Mouse (Mus musculus) CH12F3 (cell line): ENCODE measurements around the gene Antxr1.

Experiments used
- in situ Hi-C: fragments of 300-500 bp; cut with MboI; formaldehyde crosslinking; loops from 2 replicates; pipeline ENCODE4 v1.14.3; 2020; ENCODE audit warnings: low sequenced_read_pairs

Antxr1 gene

DNA sequence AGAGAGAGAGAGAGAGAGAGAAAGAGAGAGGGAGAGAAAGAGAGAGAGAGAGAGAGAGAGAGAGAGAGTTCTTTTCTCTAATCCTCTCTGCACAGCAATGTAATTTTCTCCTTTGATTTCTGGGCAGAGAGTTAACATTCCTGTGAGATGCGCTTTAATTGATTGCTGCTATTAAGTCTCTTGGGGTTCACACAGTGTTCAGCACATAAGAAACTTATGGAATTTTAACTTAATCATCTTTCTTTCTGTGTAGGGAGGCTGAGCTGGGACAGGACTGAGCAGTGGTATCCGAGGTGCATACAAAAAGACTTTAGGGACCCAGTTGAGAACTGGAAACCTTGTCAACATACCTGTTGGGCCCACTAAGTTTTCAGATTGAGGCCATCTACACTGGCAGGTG is 132.6 kb downstream of the Antxr1 start:
- in situ Hi-C loops = no loop called here

- in situ Hi-C loops = no loop called here
Measured at GRCm38 (mm10) chr6:87202048-87202605, 133.5 kb downstream of the Antxr1 start.

DNA sequence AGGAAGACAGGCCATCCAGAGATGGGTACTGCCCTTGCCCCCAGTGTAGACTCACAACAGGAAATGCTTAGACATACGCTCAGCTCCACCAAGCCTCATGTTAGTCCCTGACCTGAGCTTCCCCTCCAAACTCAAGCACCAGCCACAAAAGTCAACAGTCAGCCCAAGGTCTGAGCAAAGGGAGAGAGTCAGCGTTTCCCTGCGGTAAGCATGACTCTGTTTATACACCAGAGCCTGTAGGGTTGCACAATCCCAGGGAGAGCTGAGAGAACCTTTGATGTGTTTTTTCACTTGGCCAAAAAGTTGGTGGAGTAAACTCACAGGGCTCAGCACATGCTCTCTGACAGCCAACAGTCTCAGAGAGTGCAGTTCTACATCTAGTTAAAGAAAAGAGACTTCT is 145.9 kb downstream of the Antxr1 start:
- in situ Hi-C loops = no loop called here

- in situ Hi-C loops = no loop called here
Measured at GRCm38 (mm10) chr6:87186988-87187387, 148.6 kb downstream of the Antxr1 start.

- in situ Hi-C loops = no loop called here
Measured at GRCm38 (mm10) chr6:87184418-87184817, 151.2 kb downstream of the Antxr1 start.

DNA sequence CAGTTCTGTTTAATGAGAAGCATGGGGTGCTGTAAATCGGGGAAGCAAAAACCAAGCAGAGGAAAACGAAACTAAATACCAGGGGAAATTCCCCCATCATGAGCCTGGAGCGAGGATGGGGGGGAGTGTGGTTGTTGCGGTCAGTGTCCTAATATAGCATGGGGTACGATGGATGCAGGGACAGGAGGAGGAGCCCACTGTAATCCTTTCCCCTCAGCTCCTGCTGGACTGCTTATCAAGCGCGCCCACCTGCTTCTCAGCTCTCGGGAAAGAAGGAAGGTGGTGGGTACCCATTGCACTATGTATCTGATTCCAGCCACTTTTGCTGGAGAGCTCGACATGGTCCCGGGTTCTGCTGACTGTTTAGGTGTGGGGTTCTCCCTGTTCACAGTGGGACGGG is 151.6 kb downstream of the Antxr1 start:
- in situ Hi-C loops = no loop called here

DNA sequence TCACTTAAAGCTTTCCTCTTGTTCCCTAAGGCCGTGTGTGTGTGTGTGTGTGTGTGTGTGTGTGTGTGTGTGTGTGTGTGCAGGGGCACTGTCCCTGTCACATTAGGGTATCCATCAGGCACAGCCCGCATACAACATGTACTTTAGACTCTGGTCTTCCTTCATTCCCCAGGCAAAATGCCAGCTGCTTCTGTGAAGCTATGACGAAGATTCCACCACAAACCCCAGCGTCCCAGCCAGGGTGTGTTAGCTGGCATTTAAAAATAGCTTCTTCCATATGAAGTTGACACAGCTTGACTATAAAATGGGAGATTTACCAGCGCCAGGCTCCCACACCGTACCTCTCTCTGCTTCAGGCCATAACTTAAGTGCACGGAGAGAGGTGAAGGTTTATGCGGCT is 152.5 kb downstream of the Antxr1 start:
- in situ Hi-C loops = no loop called here

DNA sequence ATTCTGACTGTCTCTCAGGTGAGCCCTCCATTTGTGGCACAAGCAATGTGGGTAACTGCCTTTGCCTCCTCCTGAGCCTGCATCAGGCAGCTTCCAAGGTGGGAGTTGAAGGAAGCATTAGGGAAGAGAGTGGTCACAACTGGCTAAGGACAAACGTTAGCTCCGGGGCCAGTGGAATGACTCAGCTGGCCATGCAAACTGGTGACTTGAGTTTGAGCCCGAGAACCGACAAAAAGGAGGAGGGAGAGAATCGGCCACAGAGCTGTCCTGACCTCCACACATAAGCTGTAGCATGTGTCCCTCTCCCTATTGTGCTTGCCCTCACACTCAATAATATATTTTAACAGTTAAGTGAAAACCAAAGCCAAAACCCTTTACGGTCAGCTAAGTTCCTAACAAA is 152.9 kb downstream of the Antxr1 start:
- in situ Hi-C loops = no loop called here

DNA sequence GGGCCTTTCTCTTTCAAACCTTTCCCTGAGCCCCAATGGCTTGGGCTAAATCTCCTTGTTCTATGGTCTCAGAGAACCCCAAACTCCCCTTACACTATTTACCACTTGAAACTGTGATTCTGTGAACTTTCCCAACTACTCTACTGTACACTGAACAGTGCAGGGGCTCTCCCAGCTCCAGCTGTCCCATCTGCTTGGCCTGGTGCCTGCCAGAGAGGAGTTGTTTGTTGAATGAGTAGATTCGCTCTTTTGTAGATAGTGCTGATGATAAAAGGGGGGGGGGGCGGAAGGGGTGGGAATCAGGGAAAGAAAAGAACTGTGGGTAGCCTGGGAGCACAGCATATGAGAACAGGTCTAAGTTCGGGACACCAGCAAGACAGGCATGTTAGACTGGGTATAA is 164.2 kb downstream of the Antxr1 start:
- in situ Hi-C loops = no loop called here

DNA sequence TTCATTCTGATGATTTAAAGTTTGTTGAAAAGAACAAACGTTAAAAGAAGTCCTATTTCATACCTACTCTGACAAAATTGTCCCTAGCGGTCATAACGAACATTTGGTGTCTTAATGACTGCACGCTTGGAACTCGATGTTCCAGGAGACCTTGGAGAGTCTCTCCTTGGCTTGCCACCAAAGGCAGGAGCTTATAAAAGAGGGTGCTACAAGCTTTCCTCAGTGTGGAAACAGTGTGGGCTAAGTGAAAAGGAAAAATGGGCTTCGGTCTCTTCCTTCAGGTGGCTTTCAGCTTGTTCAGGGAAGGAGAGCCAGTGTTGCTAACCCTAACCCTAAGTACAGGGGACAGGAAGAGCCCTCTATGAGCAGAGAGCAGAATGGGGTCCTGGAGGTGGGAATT is 164.7 kb downstream of the Antxr1 start:
- in situ Hi-C loops = no loop called here

DNA sequence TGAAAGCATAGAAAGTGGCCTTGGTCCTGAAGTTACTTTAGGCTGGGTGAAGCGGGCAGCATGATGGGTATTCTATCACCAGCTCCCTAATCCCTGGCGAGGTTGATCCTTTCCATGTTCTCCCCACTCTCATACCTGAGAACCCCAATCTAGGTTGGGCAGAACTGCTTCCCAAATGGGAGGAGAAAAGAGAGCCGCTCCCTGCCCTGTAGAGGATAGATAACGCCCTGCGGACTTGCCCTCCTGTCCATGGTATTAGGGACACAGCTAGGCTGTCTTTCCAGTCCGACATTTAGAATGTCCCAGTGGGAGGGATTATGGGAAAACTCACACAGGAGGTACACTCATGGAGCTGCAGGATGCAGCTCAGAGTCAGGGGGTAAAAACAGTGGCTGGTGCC is 165.3 kb downstream of the Antxr1 start:
- in situ Hi-C loops = no loop called here

GRCm38 (mm10) chr6:87168021-87168420 is 167.6 kb downstream of the Antxr1 start:
- in situ Hi-C loops = no loop called here

DNA sequence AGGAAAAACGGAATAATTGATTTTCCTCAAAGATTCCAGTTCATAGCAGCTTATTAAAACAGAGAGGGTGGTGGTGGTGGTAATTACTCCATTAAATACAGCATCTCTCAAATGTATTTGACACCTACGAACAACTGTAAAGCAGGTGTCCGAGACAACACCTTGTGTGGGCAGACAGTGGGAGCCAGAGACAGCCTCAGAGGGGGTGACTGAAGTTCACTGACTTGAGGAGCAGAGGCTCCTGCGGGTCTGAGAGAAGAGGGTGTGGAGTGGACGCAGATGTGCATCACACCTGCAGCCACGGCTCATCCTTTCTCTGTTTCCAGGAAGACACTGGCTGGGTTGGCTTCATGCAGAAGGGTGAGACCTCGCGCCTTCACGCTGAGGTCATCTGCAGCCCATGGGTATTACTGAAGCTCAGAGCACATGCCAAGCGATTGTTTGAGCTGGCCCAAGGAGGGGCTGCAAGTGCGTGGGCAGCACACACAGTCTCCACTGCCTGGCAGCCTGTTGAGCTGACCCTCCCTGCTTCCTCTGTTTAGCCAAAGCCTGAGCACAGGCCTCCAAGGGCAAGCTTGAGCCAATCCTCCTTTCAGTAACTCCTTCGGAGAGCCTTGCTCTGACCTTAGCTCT is 168.8 kb downstream of the Antxr1 start:
- in situ Hi-C loops = no loop called here

DNA sequence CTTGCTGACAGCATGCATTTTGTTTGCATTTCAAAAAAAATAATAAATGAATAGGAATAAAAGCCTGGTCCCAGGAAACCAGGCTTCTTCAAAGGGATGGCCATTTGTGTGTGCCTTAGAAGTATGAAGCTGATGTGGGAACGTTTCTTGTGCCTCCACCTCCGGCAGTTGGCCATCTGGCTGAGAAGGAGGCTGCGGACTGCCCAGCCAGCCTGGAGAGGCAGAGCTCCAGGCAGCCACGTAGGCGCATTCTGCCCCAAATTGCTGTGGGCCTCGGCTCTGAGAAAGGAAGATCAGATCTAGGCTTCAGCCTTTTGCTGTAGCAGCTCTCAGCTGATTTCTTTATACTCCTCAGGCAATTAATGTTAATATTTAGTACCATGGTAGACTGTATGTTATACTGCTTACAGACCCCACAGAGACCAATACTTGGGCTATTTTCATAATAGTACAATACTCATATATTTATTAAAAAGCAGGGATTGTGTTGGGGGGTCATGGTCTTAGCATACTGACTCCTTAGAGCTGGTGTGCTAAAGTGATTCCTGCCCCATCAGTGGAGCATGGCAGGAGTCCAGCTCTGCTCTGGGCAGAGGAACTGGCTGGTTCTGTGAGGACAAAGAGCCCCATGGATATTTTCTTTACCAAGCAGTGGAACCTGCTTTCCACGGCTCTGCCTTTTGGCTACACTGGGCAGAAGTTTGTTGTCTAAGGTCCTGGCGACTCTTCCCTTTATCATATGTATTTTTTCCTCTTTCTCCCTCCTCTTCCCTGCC is 169.9 kb downstream of the Antxr1 start:
- in situ Hi-C loops = no loop called here

- in situ Hi-C loops = no loop called here
Measured at GRCm38 (mm10) chr6:87161391-87162263, 174.0 kb downstream of the Antxr1 start.

GRCm38 (mm10) chr6:87160196-87160595 is 175.4 kb downstream of the Antxr1 start:
- in situ Hi-C loops = no loop called here

DNA sequence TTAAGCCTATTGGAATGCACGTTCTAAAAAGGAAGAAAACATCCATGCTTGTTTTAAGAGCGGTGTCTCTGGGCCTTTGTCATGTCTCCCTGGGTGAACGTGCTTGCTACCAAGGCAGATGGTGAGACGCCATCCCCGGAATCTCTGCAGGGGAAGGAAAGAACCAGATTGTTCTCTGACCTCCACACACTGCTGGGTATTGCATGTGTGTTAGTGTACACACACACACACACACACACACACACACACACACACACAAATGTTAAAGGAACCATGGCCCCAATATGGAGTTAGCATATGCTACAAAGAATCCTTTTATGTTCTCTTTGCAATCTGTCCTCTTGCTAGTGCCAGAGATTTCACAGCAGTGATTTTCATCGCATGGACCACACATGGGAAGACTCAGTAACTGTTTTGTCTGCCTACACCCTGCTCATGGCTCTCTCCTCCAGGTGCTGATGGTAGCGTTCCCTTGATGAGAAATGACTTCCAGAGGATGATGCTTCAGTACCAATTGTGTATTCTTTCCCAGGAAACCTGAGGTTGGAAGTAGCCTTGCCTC is 177.5 kb downstream of the Antxr1 start:
- in situ Hi-C loops = no loop called here

DNA sequence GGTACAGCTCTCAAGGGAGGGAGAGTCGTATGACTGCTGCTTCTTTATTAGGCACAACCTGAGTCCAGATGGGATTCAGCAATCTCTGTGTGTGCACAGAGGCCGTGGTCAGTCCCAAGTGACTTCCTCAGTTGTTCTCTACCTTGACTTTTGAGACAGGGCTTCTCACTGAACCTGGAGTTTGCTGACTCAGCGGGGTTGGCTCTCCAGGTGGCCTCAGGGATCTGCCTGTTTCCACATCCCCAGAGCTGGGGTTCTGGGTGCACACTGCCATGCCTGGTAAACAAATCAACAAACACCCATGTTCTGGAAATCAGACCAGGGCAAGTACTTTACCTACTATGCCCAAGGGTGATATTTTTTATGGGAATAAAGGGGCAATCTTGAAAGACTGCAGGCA is 181.8 kb downstream of the Antxr1 start:
- in situ Hi-C loops = no loop called here

GRCm38 (mm10) chr6:87153231-87153580 is 182.4 kb downstream of the Antxr1 start:
- in situ Hi-C loops = no loop called here

DNA sequence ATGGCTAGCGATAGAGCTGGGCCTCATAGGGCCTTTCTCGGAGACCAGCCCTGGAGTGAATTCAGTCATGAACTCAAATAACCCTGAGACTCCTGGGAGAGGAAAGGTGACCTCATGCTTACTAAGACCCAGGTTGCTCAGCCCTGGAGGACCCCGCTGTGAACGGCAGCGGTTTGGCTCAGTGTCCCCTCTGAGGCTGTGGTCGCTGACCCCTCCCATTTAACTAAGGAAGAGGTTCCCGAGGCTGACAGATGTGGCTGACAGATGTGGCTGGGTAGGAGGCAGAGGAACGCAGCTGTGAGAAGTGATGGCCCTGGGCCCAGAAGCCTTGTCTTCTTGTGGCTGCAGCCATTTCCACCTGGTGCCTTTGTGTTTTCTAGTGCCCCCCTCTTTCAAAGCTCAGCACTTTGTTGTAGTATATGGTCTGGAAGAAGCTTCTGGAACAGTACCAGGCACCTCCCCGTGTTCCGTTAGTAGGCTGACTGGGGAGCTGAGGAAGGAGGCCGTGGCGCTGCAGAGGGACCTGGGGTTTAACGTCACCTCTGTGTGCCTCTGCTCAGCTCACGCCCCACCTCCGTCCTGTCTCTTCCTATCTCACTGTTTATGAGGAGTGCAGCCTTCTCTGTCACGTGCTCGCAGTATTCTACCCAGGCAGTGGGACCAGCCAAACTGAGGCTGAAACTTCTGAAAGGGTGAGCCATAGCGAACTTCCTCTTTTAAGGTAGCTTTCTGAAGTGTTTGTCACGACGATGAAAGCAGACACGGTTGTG is 183.0 kb downstream of the Antxr1 start:
- in situ Hi-C loops = no loop called here
